Mouse (Mus musculus): Measurements from ENCODE around the gene Gm853.
"Not testable (repeated sequence)": the region's sequence is repeated elsewhere in the genome, so short reads cannot be mapped to it uniquely, and the experiment has no call there.

Gm853 gene

DNA sequence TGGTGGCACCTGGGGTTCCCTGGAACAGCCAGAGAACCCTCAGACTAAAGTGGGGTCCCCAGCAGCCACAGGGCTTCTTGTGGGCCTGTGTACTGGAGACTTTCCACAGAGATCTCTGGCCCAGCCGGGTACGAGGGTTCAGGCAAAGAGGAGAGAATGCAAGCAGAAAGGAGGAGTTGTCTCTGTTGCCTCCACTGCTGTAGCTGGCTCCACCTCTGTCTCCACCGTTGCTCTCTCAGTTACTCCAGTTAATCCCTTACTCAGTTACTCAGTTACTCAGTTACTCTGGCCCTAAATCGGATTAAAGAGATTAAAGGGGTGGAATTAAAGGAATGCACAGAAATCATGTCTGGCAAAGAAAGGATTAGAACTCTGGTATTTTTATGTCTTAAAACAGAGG, at the start of gene Gm853:
Gene Gm853, minus strand, starts transcription at position 223 of the 400 bp plus-strand sequence.
- DNase-seq, result no peak

DNA sequence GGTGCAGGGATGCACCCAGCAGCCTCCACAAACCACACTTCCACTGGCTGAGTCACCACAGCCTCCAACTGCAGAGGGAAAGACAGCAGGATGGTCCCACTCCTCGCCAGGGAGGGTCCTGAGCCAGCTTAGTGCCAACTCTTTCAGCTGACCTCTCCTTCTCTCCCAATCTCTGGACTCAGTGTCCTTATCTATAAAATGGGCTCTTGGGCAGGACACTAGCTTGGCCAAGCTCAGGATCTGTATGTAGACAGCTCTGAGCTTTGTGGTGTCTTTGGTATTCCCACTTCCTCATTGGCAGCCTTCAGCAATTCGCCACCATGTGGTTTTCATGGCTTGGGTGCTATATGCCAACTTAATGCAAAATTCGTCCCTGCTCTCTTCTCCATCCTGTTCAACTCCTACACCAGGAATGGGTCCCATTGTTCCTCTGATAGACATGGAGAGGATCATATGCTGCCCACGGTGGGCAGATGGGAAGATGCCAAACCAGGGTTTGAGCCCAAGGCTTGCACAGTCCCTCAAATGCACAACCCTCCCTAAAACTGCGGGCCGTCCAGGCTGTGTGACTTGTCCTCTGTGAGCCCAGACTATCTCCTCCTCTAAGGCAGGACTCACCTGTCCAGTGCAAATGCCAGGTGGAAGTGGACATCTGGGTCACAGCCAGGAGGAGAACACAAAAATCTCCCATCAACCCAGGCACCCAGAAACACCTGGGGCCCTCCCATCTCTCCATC, 48.6 kb upstream of the Gm853 start:
- DNase-seq, result peak; percentile 46

DNA sequence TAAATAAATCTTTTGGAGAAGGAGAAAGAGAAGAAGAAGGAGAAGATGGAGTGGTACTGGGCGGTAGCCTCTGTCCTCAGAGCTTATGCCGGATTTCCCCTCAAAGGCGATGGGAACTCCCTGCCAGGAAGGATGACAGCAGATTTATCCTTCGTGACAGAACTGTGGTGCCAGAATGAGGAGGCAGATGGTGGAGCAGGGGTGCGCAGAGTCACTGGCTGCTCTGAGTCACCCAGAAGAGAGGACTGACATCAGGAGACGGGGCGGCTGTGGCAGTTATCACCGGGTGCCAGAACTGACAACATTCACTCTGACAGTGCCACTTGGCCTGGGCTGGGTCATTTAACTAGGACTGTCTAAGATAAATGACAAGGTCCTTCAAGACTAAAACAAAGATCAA, 47.9 kb upstream of the Gm853 start:
- DNase-seq, result peak; percentile 89

DNA sequence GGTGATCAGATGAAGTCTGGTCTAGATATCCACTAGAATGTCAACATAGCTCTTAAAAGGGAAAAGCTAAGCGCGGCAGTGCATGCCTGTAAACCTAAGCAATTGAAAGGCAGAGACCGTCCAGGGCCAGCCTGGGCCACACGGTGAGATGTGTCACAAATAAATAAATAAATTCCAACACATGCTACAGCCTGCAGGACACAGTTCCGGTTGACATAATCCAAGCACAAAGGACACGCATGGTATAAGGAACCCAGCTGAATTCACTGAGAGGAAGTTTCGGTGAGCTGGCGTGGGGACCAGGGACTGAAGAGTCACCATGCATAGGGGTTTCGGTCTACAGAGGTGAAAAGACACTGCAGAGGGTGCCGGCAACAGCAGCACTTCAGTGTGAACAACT, 46.5 kb upstream of the Gm853 start:
- DNase-seq, result no peak

DNA sequence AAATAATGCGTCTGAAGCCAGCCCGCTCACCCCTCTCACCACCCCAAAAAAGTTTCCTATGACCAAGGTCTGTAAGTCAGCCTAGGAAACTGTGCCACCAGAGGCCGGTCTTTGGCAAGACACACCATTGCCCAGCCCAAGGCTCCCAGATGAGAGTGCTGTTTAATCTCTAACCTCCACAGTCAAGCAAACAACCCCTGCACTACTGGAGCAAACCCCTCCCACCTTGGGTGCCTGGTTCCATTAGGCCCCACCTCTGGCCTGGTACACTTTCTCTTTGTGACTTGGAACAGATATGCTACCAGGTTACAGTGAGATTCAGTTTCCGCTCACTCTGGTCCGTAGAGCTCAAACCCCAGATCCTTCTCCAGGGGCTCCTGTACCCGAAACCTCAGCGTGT, 44.9 kb upstream of the Gm853 start:
- DNase-seq, result no peak

DNA sequence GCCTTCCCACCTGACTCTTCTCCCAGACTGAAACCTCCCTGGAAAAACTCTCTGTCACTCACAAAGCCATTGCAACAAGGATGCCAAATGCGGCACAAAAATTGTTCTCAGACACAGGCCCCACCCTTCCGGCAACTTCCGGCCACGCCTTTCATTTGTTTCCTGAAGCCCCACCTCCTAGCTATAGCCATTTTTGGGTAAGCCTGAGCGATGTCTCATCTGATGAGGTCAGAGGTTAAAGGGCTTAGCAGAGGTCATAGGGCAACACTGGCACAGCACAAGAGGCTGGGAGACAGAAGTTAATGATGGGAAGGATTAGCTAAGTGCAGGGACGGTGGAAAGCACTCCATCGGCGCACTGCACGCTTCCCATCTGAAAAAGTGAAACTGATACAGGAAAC, 44.4 kb upstream of the Gm853 start:
- DNase-seq, result no peak

DNA sequence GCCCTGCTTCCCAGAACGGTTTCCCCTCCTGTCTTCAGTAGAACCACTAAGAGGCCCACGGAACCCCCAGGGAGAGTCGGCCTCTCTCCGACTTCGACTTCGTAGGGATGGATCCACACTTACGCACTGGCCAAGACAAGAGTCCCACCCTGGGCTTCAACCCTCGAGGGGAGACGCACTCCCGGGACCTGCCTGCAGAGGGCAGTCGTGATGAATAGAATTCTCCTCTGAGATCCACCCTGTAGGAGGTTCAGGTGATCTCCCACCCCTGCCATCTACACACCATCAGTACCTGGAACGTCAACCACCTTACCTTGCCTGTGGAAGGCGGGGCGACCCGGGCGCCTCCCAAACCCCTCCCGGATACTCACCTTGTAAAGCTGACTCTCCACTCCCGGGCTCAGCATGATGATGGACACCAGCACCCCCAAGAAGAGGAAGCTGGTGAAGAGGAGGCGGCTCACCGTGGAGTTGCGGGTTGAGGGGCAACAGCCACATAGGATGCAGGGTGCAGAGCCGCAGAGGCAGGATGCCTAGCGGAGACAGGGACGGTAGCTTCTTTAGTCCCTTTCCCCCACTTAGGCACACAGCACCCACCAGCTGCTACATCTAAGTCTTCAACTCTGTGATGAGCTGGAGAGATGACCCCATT, 42.6 kb upstream of the Gm853 start:
- DNase-seq, result peak; percentile 41

DNA sequence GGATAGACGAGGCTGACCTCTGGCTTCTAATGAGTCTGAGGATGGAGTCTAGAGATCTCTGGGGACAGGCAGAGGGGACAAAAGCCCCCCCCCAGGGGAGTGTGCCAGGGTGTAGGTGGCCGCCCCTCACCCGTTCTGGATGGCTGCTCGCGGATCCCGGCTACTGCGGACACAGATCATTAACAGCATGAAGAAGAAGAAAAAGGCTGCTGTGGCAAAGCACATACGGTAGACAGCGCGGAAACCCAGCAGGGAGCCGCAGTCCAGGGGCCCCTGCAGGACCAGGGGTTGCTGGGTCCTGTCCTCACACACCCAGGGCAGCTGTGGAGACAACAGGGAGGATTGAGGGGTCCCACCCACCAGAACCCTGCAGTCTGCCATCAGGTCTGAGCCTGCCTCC, 41.9 kb upstream of the Gm853 start:
- DNase-seq, result no peak

DNA sequence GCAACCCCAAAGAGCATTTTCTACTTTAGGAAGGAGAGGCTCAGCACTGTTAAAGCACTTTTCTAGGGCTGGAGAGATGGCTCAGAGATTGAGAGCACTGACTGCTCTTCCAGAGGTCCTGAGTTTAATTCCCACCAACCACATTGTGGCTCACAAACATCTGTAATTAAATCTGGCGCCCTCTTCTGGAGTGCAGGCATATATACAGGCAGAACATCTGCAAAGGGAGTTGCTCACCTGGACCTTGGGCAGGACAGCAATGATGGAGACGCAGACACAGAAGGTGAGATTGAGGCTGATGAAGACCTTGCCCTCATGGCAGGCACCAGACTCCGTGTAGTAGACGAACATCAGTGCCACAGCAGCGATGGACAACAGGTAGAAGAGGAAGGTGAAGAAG, 38.2 kb upstream of the Gm853 start:
- DNase-seq, result no peak

DNA sequence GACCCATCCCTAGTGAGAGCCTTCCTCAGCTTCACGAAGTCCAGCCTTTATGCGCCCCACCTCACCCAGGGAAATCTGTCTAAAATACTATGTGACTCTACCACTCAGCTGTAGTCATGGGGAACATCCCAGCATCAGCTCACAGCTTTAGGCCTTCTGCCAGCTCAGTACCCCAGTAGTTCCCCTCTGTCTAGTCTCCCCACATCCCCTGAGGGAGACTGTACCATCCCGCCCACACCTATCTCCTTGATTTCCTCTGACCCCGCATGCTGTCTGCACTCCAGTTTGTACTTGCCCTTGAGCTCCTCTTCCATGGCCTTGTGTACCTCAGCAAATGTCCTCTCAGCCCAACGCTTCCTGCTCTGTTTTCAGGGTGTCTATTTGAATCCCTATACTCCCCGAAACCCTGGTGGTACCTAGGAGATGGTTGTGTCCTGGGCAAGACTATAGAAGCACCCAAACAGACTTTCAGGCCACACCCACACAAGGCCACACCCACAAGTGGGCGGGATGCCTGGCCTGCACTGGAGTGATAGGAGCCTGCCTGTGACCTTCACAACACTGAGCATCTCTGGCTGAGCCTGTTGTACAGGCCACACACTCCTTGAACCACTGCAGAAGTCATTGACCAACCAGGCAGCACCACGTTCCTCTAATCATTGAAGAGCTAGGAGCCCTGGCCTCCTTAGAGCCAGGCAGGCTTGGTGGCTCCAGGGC, 30.4 kb upstream of the Gm853 start:
- DNase-seq, result no peak

DNA sequence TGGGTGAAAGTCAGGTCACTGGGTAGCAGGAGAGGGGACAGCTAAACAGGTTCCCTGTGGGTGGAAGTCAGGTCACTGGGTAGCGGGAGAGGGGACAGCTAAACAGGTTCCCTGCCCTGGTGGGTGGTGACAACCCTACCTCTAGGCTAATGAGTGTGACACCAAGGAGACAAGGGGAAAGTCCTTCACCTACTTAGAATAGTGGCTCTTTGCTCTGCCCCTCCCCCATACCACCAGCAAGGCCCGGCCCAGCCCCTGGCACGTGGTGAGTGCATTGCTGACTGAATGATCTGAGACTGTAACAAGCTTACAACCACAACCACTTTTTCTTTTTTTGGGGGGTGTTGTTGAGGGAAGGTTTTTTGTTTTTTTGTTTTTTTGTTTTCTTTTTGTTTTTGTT, 29.6 kb upstream of the Gm853 start:
- no peak for DNase-seq

DNA sequence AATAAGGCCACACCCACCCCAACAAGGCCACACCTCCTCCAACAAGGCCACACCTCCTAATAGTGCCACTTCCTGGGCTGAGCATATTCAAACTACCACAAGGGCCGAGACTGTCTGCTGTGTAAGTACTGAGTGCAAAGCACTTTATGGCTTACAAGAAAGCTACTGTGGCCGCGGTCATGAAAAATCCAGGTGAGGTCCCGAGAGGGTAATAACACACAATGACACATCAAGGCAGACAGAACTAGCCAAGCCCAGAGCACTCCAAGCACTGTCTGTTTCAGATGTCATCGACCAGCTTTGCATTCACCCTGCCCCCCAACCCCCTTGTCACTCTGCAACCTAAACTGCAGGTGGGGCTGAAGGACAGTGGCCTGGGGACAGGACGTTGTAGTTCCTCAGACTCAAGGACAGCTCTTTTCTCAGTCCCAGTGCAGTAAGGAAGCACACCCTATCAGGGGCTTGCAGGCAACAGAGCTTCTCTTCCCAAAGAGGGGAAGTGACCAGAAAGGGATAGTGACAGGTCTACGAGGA, 29.0 kb upstream of the Gm853 start:
- no peak for DNase-seq

DNA sequence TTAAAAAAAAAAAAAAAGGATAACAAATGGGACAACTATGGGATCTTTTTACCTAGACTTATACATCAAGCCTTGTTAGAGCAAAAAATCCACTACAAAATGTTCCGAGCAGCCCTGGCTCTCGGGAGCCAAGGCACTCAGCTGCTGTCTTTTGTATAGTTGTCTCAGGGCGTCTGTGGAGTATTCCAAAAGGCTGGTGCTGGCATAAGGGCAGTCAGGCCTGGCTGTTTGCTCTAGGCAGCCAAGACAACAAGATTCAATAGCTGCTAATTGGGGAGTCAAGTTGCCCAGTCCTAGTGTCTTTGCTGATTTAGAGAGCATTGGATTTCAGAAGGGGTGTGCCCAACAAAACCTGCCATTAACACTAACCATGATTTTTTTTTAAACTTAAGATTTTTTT, 26.4 kb upstream of the Gm853 start:
- peak; percentile 29 for DNase-seq

DNA sequence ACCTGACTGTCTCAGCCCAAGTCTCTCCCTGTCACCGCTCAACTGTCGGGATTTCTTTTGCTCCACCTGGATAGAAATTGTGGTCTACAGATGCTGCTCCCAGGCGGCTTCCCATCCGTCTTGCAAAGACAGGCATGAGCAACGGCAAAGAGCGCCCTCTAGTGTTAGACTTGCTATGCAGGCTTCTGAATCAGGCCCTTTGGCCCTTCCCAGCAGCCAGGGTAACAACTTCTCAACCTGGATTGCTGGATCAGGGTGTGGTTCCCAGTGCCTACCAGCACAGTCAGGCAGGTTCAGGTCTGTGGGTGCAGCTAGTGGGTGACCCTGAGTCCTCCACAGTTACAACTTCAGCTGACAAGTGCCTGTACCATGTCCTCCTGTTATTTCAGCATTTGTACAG, 23.9 kb upstream of the Gm853 start:
- DNase-seq, result peak; percentile 45

DNA sequence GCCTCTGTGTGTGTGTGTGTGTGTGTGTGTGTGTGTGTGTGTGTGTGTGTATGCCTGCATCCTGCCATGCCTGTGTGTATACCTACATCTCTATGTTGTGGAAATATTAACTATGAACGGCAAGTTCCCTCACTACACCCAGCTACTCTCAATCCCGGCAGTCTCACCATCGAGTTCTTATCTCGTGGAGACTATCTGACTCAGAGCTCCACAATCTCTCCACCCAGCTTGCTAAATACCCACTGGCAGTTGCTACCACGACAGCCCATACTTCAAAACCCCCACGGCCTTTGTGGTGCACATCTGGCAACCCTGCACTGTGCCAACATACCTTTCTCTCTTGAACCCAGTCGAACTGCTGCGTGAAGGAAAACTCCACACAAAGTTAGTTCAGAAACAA, 22.5 kb upstream of the Gm853 start:
- no peak for DNase-seq

DNA sequence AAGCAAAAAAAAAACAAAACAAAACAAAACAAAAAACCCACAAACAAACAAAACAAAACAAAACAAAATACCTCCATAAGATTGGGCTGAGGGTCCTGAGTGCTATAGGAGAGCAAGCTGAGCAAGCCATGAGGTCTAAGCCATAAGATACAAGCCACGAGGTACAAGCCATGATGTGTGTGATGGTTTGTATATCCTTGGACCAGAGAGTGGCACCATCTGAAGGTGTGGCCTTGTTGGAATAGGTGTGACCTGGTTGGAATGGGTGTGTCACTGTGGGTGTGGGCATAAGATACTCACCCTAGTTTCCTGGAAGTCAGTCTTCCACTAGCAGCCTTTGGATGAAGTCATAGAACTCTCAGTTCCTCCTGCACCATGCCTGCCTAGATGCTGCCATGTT, 21.4 kb upstream of the Gm853 start:
- not testable (repeated sequence) for DNase-seq

DNA sequence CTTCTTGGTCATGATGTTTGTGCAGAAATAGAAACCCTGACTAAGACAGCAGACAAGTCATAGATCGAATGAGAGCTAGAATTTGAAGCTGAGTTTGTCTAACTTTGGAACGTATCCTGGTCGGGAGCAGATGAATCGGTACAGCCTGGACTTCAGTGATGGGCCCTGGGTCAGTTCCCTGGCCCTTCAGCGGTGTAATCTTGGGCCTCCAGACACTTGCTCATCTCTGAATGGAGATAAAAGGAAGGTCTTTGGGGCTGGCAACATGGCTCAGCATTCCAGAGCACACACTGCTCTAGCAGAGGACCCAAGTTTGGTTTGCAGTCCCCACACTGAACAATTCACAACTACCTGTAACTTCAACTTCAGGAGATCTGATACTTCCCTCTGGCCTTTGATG, 20.8 kb upstream of the Gm853 start:
- no peak for DNase-seq

DNA sequence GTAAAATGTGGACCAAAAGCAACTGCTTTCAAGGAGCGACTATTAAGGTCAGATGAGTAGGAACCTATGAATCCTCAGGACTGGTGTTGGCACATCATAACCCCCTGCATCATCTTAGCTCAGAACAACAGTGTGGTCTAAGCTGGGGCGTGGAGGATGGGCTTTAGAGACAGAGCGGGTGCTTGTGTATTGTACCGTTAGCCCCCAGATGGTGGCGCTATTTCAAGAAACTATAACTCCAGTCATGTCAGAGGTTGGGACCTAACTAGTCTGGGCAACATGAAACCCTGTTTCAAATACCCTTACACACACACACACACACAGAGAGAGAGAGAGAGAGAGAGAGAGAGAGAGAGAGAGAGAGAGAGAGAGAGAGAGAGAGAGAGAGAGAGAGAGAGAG, 18.5 kb upstream of the Gm853 start:
- no peak for DNase-seq

DNA sequence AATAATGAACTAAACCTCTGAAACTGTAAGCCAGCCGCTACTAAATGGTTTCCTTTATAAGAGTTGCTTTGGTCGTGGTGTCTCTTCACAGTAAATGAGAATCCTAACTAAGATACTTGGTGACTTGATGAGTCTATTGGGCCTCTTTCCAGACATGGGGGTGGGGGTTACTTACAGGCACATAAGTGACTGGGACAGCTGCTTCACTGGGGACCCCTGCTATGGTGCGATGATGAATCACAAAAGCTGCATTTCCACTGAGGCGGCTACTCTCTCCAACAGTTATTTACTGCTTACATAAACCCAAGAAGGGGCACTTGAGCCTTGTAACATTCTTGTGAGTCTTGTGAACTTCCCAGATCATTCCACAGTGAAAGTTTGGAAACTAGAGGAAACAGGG, 15.4 kb upstream of the Gm853 start:
- DNase-seq, result no peak

DNA sequence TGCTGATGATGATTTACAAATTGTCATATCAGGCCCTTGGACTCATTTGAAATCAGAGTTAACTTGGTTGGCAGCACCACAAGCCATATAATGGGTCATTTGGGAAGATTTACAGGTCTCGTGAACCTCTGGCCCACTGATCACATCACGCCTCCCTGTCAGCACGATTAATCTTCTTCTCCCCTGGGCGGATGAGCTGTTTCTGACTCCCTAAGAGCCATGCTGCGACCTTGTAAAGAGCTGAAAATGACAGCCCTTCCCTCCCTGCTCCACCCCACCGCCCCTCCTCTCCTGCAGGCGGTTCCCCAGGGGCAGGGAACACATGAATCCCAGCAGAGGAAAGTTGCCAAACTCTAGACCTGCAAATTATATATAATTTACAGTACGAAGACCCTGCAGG, 14.2 kb upstream of the Gm853 start:
- DNase-seq, result no peak

DNA sequence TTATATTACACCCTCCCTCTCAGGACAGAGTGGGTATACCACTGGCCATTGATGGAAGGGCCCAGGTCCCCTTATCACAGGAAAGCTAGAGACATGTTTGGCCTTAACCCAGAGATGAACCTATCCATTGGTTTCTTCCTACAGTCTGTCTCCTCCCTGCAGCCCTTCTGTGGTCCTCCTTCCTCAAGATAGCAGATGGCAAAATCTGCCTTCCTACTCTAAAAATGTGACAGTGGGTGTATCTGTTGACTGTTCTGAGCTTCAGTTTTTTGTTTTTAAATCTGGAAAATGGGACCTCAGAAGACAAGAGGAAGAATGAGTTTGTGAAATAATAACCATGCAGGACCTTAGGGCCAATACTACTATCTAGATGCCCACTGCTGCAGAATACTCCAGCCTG, 1.9 kb upstream of the Gm853 start:
- DNase-seq, result peak; percentile 12

DNA sequence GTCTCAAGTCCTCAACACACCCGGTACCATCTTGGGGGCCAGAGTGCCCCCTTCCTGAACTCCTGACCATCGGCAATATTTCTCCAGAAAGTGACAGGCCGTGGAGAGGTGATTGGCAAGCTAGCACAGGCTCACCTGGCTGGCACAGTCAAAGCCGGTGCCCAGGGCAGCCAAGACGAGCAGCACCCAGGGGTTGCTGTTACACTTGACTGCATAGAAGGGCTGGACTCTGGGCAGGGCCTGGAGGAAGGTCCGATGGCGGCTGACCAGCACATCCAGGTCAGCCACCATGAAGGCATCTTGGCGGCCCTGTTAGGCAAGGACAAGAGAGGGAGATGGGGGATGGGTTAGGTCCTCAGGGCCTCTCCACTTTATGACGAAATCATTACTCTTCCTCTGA, 2.0 kb downstream of the Gm853 start:
- no peak for DNase-seq

DNA sequence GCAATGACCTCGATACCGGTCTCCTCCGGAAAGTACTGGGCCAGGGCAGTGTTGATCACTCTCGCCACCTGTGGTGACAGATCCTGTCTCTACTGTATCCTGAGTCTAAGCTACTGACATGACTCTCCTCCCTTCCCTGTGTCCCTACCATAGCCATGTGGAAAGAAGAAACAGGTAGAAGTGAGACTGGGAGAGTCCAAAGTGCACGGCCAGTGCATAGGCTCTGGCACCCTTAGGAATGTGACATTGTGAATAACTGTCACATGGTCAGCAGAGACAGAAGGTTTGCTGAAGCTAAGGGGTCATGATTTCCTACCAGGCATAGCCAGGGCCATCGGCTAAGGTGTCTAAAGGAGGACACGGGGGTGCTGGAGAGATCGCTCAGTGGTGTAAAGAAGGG, 6.8 kb downstream of the Gm853 start:
- no peak for DNase-seq

DNA sequence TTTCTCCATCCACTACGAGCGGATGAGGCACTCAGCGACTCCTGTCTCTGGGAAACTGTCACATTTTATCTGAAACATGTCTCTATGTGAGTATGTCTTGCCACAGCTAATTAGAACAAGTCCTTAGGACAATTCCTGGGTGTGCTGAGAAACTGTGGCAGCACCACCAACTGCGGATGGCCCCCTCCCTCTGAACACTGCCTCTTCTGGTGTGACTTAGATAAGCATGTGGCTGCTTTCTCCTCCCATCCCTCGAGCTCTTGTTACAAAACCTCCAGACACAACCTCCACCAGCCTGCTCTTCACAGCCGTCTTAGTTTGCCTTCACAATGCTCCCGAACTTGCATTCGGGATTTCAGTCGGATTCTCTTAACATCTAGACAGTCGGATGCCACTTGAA, 8.3 kb downstream of the Gm853 start:
- no peak for DNase-seq

Measured in layer of hippocampus, adult 9-11 months (tissue).